Mouse (Mus musculus) gonadal fat pad, adult 2 months (tissue): ENCODE results near the gene Adamts1. TPM values are rescaled to one million over a fixed set of nuclear protein-coding genes. Genes with fewer than 3 reads are reported as not detected.
A peak's percentile ranks its signal among the peaks of the same experiment; 100 is the strongest.

Source experiments
- DNase-seq: peaks from one replicate; pipeline ENCODE4 v3.0.0-alpha.2; 2012; ENCODE audit warnings: low read depth
- polyA plus RNA-seq: library from polyadenylated mRNA; depleted of rRNA; stranded (reverse); fragments of >200 nt; gene quantifications from 2 replicates; pipeline ENCODE4 v1.2.3, GENCODE M21; 2012; rRNA removed

Gene Adamts1
- polyA plus RNA-seq = 32.9 and 39.2 TPM in 2 replicates

GRCm38 (mm10) chr16:85802954-85803353 is at the start of gene Adamts1:
Adamts1 (minus strand) TSS chr16:85803113.
- DNase-seq = no peak

GRCm38 (mm10) chr16:85827066-85827465 is 24.2 kb upstream of the Adamts1 start:
- no peak for DNase-seq

GRCm38 (mm10) chr16:85822330-85822916 is 19.5 kb upstream of the Adamts1 start:
- DNase-seq = no peak

GRCm38 (mm10) chr16:85819808-85820458 is 17.0 kb upstream of the Adamts1 start:
- no peak for DNase-seq

- no peak for DNase-seq
Observed at GRCm38 (mm10) chr16:85814116-85814515, 11.2 kb upstream of the Adamts1 start.

GRCm38 (mm10) chr16:85807626-85808025 is 4.7 kb upstream of the Adamts1 start:
- DNase-seq = no peak

GRCm38 (mm10) chr16:85807072-85807471 is 4.2 kb upstream of the Adamts1 start:
- no peak for DNase-seq

GRCm38 (mm10) chr16:85805581-85805980 is 2.7 kb upstream of the Adamts1 start:
- no peak for DNase-seq

- DNase-seq = no peak
Observed at GRCm38 (mm10) chr16:85803613-85804551, 969 bp upstream of the Adamts1 start.

GRCm38 (mm10) chr16:85801971-85802811 is 722 bp downstream of the Adamts1 start:
- no peak for DNase-seq

GRCm38 (mm10) chr16:85801252-85801651 is 1.7 kb downstream of the Adamts1 start:
- DNase-seq = peak; percentile 41

GRCm38 (mm10) chr16:85800691-85801090 is 2.2 kb downstream of the Adamts1 start:
- DNase-seq = peak; percentile 68

- DNase-seq = no peak
Observed at GRCm38 (mm10) chr16:85799971-85800370, 2.9 kb downstream of the Adamts1 start.

- no peak for DNase-seq
Observed at GRCm38 (mm10) chr16:85798334-85798733, 4.6 kb downstream of the Adamts1 start.

- no peak for DNase-seq
Observed at GRCm38 (mm10) chr16:85797161-85797560, 5.8 kb downstream of the Adamts1 start.

GRCm38 (mm10) chr16:85795731-85796130 is 7.2 kb downstream of the Adamts1 start:
- no peak for DNase-seq

GRCm38 (mm10) chr16:85793166-85793830 is 9.6 kb downstream of the Adamts1 start:
- DNase-seq = no peak

- DNase-seq = no peak
Observed at GRCm38 (mm10) chr16:85781076-85781475, 21.8 kb downstream of the Adamts1 start.

- DNase-seq = no peak
Observed at GRCm38 (mm10) chr16:85779775-85780174, 23.1 kb downstream of the Adamts1 start.

- no peak for DNase-seq
Observed at GRCm38 (mm10) chr16:85772272-85772671, 30.6 kb downstream of the Adamts1 start.

- no peak for DNase-seq
Observed at GRCm38 (mm10) chr16:85767341-85767740, 35.6 kb downstream of the Adamts1 start.
